Mouse (Mus musculus): ENCODE measurements around the gene Arhgef40. TPM values are rescaled to one million over a fixed set of nuclear protein-coding genes. Genes with fewer than 3 reads are reported as not detected.
A peak's percentile ranks its signal among the peaks of the same experiment; 100 is the strongest.

Arhgef40 gene
- polyA plus RNA-seq, 1 experiment from 2014 or later = 69.0 TPM

DNA sequence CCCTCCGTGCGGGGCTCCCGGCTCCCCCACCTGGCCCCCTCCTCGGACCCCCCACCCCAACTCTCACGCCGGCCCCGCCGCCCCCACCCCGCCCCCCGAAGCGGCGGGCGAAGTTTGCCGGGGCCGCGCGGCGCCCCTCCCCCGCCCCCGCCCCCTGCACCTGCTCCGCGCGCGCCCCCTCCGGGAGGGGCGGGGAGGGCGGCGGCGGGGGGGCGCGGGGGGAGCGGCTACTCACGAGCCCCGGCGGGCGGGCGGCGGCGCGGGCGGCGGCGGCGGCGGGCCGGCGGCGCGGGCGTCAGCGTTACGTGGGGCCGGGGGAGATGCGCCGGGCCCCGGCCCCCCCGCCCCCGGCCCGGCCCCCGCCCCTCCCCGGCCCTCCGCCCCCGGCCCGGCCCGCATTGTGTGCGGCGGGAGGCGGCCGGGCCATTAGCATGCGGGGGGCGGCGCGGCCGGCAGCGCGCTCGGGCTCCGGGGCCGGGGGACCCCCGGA lies 29.8 kb downstream of the Arhgef40 start:
- Histone ChIP-seq H3K27me3 (no peaks in the 10 kb centered on the region), H3K9me3 (no peaks in the 10 kb centered on the region), H3K36me3 (peaks cover 2% of the 10 kb centered on the region; the same call in 1 of the 2 replicates), H3K9ac (peak overlapping the region; percentile 91), H3K4me1 (replicated peaks) (peaks cover 79% of the 10 kb centered on the region), H3K4me2 (peak overlapping the region; percentile 72), H3K27ac (replicated peaks) (peak overlapping the region; percentile 98), H3K4me3 (peak overlapping the region; percentile 64)
- WGBS = 0% methylated on average over 1 of the region's 80 CpGs
- ATAC-seq (ENCODE audit: low read depth) = no peak

DNA sequence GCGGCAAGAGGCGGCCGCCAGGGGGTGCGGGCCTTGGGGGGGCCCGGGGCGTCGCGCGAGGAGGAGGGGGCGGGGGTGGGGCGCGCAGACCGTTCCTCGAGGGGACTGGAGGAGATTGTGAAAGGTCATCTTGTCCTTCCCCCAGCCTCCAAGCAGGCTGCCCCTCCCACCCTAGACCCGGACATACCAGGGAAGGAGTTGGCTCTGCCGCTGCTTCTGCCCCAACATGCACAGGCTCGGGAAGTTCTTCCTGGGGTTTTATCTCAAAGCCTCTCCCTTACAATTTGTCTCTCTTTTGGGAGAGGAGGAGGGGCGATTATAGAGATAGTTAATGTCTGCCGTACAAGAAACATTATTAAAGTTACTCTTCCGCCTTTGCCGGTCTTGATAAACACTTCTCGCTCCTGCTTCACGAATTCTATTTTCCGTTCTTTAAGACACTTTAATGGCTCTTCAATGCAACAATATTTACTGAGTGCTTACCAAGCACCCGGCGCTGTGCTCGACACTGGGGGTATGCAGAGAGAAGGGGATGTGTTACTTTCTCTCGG lies 30.3 kb downstream of the Arhgef40 start:
- H3K4me3 ChIP-seq = peak overlapping the region; percentile 64
- peak overlapping the region; percentile 72 for H3K4me2 ChIP-seq
- peaks cover 73% of the 10 kb centered on the region for H3K4me1 ChIP-seq (replicated peaks)
- no peaks in the 10 kb centered on the region for H3K27me3 ChIP-seq
- H3K36me3 ChIP-seq = no peaks in the 10 kb centered on the region
- H3K27ac ChIP-seq (replicated peaks) = peak overlapping the region; percentile 98
- WGBS = under 1% methylated on average over 19 of the region's 28 CpGs
- 0 out of 2 replicates have a peak, but pooled peaks have one; percentile 2 for ATAC-seq (ENCODE audit: low read depth)
- H3K9me3 ChIP-seq = no peaks in the 10 kb centered on the region
- peak overlapping the region; percentile 91 for H3K9ac ChIP-seq

DNA sequence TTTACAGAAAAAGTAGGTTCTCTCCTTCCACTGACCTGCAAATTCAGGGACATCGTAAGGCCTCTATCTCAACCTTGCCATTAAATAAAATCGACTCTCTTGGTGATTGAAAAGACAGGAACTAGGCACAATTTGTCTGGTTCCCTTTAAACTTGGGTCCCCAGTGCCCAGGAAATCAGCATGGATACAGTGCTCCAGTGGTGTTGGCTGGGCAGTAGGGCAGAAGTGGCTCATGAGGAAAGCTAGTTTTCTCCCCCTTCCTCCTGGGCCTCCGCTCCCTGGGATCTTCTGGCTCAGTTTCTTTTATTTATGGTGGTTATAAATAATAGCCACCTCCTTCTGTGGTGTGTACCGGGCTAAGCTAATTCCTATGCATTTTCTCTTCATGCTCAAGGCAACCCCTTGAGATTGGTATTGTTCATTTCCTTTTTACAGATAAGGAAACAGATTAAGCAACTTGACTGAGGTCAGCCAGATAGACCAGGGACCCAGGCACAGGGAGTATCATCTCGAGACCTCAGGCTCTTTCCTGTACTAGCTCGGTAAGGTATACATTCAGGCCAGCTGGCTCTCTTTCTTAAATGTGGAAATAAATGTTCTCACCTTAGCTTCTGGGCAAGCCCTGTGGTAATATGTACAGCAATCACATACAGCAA lies 31.1 kb downstream of the Arhgef40 start, which contains the start of gene Tmem253:
Gene Tmem253, plus strand, starts transcription at position 214 of the 656 bp plus-strand sequence.
- Histone ChIP-seq H3K9me3 (no peaks in the 10 kb centered on the region), H3K9ac (peak within 1 kb of the TSS; percentile 91), H3K4me3 (peak within 1 kb of the TSS; percentile 64), H3K36me3 (no peaks in the 10 kb centered on the region), H3K27me3 (no peaks in the 10 kb centered on the region), H3K27ac (replicated peaks) (peak within 1 kb of the TSS; percentile 98), H3K4me1 (replicated peaks) (peaks cover 68% of the 10 kb centered on the region), H3K4me2 (peak within 1 kb of the TSS; percentile 72)
- WGBS = 20% methylated on average over 6 of the region's 6 CpGs
- no peak for ATAC-seq (ENCODE audit: low read depth)

DNA sequence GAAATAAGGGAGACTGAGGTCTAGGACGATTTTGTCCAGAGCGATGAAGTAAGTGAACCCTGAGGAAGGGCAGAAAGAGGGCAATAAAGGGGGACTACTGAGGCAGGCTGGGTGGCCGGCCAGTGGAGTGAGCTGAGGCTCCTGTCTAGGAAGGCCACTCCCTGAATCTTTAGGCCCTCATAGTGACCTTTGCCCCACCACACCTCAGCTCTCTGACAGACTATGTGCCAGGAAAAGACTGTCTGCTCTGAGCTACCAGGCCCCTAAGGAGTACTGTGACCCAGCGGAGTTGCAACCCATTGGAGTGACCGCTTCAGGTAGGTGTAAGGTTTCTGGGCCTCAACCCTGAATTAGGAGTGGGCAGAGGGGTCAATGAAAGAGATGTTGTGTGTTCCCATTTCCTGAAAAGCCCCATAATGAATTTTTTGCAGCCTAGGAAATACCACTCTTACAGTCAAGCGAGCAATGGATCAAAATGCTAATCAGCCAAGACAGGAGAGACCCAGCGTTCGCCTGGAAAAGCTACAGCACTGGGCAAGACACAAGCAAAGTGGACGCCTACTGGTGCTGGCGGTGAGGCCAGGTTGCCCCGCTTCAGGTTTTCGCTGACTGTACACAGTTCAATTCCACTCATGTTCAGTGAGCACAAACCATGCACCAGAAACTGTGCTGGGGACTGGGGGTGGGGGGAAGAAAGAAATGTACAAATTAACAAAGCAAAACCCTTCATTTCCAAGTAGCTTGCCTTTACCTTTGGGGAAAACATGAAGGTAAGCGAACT lies 32.3 kb downstream of the Arhgef40 start:
- no peak for ATAC-seq (ENCODE audit: low read depth)
- H3K27ac ChIP-seq (replicated peaks) = peak overlapping the region; percentile 98; the same call in 1 of the 2 replicates
- H3K9me3 ChIP-seq = no peaks in the 10 kb centered on the region
- peak overlapping the region; percentile 31; the same call in 1 of the 2 replicates for H3K9ac ChIP-seq
- peaks cover 67% of the 10 kb centered on the region for H3K4me1 ChIP-seq (replicated peaks)
- 68% methylated on average over 13 of the region's 13 CpGs for WGBS
- no peaks in the 10 kb centered on the region for H3K27me3 ChIP-seq
- no peaks in the 10 kb centered on the region for H3K36me3 ChIP-seq
- H3K4me2 ChIP-seq = no peak overlapping the region
- H3K4me3 ChIP-seq = no peak overlapping the region

DNA sequence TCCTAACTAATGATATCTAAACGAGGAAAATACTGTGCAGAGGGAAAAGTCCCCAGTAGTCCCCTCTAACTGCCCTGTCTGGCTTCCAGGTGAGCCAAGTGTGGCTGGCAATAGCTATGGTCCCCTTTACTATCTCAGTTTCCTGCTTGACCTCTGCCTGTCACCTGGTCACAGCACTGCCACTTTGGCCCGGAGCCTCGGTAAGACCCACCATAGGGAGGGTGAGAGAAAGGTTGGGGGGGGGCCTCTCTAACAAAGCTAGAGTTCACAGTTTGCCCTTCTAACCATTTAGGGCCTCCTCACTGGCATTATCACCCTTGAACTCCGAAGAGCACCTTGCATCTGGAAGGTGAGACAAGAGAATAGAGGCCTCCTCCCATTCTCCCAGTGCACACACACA lies 33.1 kb downstream of the Arhgef40 start:
- Histone ChIP-seq H3K27me3 (no peaks in the 10 kb centered on the region), H3K27ac (replicated peaks) (no peak overlapping the region), H3K9me3 (no peaks in the 10 kb centered on the region), H3K4me3 (no peak overlapping the region), H3K4me1 (replicated peaks) (peaks cover 62% of the 10 kb centered on the region), H3K9ac (no peak overlapping the region), H3K4me2 (no peak overlapping the region), H3K36me3 (no peaks in the 10 kb centered on the region)
- 83% methylated on average over 4 of the region's 4 CpGs for WGBS
- no peak for ATAC-seq (ENCODE audit: low read depth)

DNA sequence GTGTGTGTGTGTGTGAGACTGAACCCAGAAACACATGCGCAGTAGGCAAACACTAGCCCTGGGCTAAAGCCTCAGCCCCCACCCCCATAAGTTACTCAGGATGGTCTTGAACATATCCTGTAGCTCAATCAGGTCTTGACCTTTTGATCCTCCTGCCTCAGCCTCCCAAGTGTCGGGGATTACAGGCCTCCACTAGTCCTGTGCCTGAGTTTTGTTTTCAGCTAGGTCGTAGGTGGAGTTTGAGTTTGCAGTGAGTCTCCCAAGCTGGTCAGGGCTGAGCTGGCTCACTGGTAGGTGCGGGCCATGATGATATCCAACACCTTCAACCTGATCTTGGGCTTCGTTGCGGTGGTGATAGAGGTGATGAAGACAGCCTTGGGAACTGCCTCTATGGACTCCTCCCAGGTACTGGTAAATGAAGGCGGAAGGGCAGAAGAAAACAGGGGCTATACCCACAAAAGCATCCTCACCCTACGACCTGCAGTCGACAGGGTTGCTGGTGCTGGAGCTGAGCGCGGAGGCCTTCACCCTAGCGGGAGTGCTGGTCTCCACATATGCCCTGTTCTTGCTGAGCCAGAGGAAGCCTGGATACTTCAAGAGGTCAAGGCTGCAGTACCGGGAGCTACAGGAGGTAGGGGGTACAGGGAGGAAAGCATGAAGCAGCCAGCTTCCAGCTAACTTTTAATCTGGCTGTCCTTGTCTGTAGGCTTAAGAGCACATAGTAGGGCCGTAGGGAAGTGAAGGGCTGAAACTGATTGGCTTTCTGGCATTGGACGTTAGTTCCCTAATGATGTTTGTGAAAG lies 33.9 kb downstream of the Arhgef40 start:
- Histone ChIP-seq H3K9me3 (no peaks in the 10 kb centered on the region), H3K27me3 (no peaks in the 10 kb centered on the region), H3K4me1 (replicated peaks) (peaks cover 61% of the 10 kb centered on the region), H3K27ac (replicated peaks) (peak overlapping the region; percentile 99), H3K4me2 (peak overlapping the region; percentile 68), H3K9ac (peak overlapping the region; percentile 96), H3K4me3 (peak overlapping the region; percentile 71), H3K36me3 (no peaks in the 10 kb centered on the region)
- no peak for ATAC-seq (ENCODE audit: low read depth)
- 86% methylated on average over 15 of the region's 15 CpGs for WGBS

DNA sequence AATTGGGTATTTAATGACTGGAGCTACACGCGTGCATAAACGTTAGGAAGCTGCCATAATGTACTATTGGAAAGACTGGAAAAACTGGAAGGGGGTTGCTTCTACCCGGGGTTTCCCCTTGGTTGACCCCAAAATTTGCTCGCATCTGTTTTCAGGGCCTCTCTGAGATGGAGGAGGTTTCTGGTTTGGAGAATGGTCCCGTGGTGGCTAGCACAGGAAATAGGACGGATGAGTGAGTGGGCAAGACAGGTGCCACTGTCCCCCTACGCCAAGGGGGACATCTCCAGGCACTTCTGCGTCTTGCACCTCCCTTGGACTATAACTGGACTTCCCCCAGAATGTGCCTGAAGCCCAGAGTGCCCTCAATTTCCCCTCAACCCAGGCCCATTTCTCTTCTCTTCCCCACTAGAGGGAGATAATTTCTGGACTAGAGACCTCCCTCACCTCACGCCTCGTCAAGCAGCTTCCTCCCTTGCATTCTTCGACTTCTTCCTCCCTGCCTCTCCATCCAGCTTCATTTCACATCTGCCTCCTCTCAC lies 34.6 kb downstream of the Arhgef40 start:
- peak overlapping the region; percentile 99 for H3K27ac ChIP-seq (replicated peaks)
- no peak for ATAC-seq (ENCODE audit: low read depth)
- peaks cover 60% of the 10 kb centered on the region for H3K4me1 ChIP-seq (replicated peaks)
- no peaks in the 10 kb centered on the region for H3K36me3 ChIP-seq
- WGBS = 32% methylated on average over 12 of the region's 12 CpGs
- H3K9ac ChIP-seq = peak overlapping the region; percentile 96
- peak overlapping the region; percentile 71 for H3K4me3 ChIP-seq
- no peaks in the 10 kb centered on the region for H3K27me3 ChIP-seq
- H3K9me3 ChIP-seq = no peaks in the 10 kb centered on the region
- peak overlapping the region; percentile 68 for H3K4me2 ChIP-seq

DNA sequence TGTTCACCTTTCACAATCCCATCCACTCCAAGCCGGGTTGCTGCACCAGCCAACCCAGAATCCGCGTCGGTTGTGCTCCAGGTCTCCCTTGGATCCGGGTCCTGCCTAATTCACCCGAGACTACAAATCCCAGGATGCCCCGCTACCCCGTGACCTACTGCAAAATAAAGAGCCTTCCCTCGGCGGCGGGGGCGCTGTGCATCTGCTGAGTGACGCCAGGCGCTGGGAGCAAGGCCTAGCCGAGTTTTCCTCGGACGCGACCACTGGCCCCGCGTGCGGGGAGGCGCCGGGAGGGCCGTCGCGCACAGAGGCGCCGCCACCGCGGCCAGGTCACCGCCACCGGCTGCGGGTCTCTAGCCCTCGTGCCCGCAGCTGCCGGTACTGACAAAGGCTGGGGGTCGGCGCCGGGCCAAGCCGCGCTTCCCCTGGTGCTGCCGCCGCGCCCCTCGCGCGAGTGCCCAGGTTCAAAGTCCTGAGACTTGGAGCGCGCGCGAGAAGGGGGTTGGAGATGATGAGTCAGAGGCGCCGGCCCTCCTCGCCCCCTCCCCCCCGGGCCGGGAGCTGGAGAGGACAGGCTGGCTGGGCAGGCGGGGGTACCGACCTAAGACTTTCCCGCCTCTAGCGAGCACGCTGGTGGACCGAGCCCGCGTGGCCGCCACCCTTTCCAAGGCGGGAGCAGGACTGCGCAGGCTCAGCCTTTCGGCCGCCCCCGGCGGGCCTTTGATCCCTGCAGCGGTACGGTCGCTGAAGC lies 35.2 kb downstream of the Arhgef40 start:
- peak overlapping the region; percentile 96 for H3K9ac ChIP-seq
- peak; percentile 91 for ATAC-seq (ENCODE audit: low read depth)
- H3K36me3 ChIP-seq = no peaks in the 10 kb centered on the region
- H3K4me2 ChIP-seq = peak overlapping the region; percentile 68
- peak overlapping the region; percentile 71 for H3K4me3 ChIP-seq
- WGBS = under 1% methylated on average over 74 of the region's 74 CpGs
- H3K27ac ChIP-seq (replicated peaks) = peak overlapping the region; percentile 99
- peaks cover 60% of the 10 kb centered on the region for H3K4me1 ChIP-seq (replicated peaks)
- no peaks in the 10 kb centered on the region for H3K9me3 ChIP-seq
- H3K27me3 ChIP-seq = no peaks in the 10 kb centered on the region

DNA sequence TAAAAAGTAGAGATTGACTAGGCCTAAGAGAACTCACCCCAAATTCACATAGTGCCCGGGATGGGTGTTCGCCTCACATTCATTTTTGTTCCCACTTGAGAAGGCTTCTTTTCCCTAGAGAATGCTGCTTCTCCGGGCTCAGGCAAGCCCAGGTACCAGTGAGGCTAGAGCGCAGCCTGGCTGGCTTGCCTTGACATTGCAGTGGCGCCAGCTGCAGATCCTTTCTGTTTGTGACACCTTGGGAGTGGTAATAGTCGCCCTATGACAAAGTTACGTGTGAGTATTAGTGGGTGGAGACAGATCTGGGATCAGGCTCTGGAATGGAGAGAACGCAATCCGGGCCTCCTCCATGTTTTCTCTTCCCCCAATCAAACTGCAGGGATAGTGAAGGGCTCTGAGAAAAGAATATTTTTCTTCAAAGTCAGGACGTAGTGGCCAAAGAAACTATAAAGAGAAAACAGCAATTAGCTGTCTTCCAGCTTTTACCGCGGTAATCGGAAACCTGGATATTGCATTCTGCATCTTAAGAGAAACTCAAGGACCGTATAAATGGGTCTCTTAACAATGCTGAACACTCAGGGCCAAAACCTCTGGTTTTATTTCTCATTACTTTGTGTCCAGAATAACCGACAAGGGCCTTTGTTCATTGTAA lies 36.1 kb downstream of the Arhgef40 start, which contains the start of gene Zfp219:
Gene Zfp219, minus strand, starts transcription at position 248 of the 652 bp plus-strand sequence.
- WGBS = 5% methylated on average over 15 of the region's 15 CpGs
- peak; percentile 54 for ATAC-seq (ENCODE audit: low read depth)
- Histone ChIP-seq H3K4me1 (replicated peaks) (peaks cover 54% of the 10 kb centered on the region), H3K36me3 (no peaks in the 10 kb centered on the region), H3K4me2 (peak within 1 kb of the TSS; percentile 68), H3K27me3 (no peaks in the 10 kb centered on the region), H3K4me3 (peak within 1 kb of the TSS; percentile 71), H3K9me3 (no peaks in the 10 kb centered on the region), H3K27ac (replicated peaks) (peak within 1 kb of the TSS; percentile 99), H3K9ac (peak within 1 kb of the TSS; percentile 96)

DNA sequence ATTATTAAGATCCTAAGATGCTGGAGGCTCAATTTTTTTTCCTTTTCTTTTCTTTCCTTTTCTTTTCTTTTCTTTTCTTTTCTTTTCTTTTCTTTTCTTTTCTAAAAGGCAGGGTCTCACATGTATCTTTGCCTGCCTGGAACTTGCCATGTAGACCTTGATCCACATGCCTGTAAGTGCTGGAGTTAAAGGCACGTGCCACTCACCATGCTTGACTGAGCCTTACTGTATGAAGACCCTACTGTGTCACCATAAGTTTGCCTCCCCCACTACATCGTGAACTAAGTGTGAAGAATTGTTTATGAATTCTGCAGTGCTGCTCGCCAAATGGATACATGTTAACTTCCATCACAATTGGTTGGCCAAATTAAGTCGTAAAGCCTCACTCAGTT lies 36.6 kb downstream of the Arhgef40 start:
- 51% methylated on average over 4 of the region's 4 CpGs for WGBS
- Histone ChIP-seq H3K4me1 (replicated peaks) (peaks cover 48% of the 10 kb centered on the region), H3K4me2 (peak overlapping the region; percentile 68), H3K9me3 (no peaks in the 10 kb centered on the region), H3K27ac (replicated peaks) (peak overlapping the region; percentile 99), H3K36me3 (no peaks in the 10 kb centered on the region), H3K4me3 (peak overlapping the region; percentile 71), H3K9ac (no peak overlapping the region), H3K27me3 (no peaks in the 10 kb centered on the region)
- no peak for ATAC-seq (ENCODE audit: low read depth)

All from neural tube, embryonic 13.5 days (tissue).